Mouse (Mus musculus) gastrocnemius, adult 2 months (tissue): ENCODE results near the gene Lmtk2. TPM values are rescaled to one million over a fixed set of nuclear protein-coding genes. Genes with fewer than 3 reads are reported as not detected.

Experiments
- DNase-seq: peaks from one replicate; pipeline ENCODE4 v3.0.0; 2022
- H3K27ac ChIP-seq: fragments of 200-600 bp; 2 replicates; pipeline ENCODE4 v1.8.1; 2022; ENCODE audit warnings: mild to moderate bottlenecking
- H3K4me3 ChIP-seq: fragments of 200-600 bp; 2 replicates; pipeline ENCODE4 v1.8.1; 2022; ENCODE audit warnings: mild to moderate bottlenecking, moderate library complexity
- CTCF ChIP-seq: fragments of 200-600 bp; IDR thresholded peaks from 2 replicates; pipeline ENCODE4 v1.8.1; 2022; ENCODE audit warnings: antibody characterized with exemption, mild to moderate bottlenecking, moderate library complexity
- intact Hi-C: fragments of 180-260 bp; cut with DNase I; formaldehyde crosslinking; loops from one replicate; pipeline ENCODE4 v1.15.1; 2025
- total RNA-seq, 2 experiments: library from RNA; stranded (reverse); gene quantifications; 2 replicates each; pipeline ENCODE4 v1.2.3; 2021

Gene Lmtk2
- total RNA-seq, 2 experiments from 2014 or later: 24.7 to 25.0 TPM

DNA sequence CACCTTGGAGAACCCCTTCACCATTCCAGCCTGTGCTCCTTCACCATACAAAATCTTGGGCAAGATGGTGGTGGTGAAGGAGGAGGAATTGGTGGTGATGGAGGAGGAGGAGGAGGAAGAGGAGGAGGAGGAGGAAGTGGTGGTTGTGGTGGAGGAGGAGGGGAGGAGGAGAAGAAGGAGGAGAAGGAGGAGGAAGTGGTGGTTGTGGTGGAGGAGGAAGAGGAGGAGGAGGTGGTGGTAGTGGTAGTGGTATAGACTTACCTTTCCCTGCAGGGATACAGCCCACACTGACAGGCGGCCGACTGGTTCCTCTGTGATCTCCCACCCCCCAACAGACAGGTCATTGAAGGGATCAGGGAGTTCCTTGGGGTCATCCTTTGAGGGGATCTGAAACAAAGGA is 115.8 kb downstream of the Lmtk2 start:
- intact Hi-C loops: loop anchor here (2.0 to 10.0 kb wide), 2 partner anchors 175 to 519 kb away; no protein-coding TSS in a partner anchor
- TF ChIP-seq CTCF: no peak
- no peak for DNase-seq
- no peak overlapping the region for H3K4me3 ChIP-seq
- H3K27ac ChIP-seq: no peak overlapping the region

- DNase-seq: no peak
- no peak for TF ChIP-seq CTCF
- intact Hi-C loops: loop anchor here (10.0 kb wide), 1 partner anchor 517 kb away; no protein-coding TSS in a partner anchor
- Histone ChIP-seq H3K27ac (no peak overlapping the region), H3K4me3 (no peak overlapping the region)
These were observed 117.8 kb downstream of the Lmtk2 start for GRCm38 (mm10) chr5:144218061-144218460.

DNA sequence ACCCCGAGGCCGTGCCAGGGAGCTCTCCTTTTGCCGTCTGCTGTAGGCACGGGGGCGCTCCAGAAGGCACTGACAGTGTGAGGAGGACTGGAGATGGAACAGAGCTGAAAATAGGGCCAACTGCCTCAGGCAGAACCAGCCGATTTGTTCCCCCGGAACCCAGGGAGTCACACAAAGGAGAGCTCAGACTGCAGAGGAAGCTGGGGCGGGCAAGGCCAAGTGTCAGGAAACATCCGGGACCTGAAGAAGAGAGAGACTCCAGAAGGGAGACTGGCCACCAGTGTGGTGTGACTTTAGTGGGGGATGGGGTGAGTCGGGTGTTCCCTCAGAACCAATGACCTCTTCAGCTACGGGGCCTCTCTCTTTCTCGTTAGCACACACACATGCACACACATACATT is 119.1 kb downstream of the Lmtk2 start:
- DNase-seq: no peak
- peak overlapping the region; percentile 25; the same call in 1 of the 2 replicates for H3K27ac ChIP-seq

GRCm38 (mm10) chr5:144219936-144220335 is 119.7 kb downstream of the Lmtk2 start:
- DNase-seq: no peak
- intact Hi-C loops: loop anchor here (10.0 kb wide), 2 partner anchors 515 to 1105 kb away; partner anchors contain the start of gene Rnf216
- H3K27ac ChIP-seq: peak overlapping the region; percentile 25; the same call in 1 of the 2 replicates
- no peak for TF ChIP-seq CTCF
- H3K4me3 ChIP-seq: no peak overlapping the region

More for the DNA sequence above, 119.1 kb downstream of the Lmtk2 start:
- H3K4me3 ChIP-seq: peak overlapping the region; percentile 9; the same call in 1 of the 2 replicates
- no peak for TF ChIP-seq CTCF
- intact Hi-C loops: loop anchor here (10.0 kb wide), 1 partner anchor 515 kb away; no protein-coding TSS in a partner anchor

GRCm38 (mm10) chr5:144221305-144221704 is 121.1 kb downstream of the Lmtk2 start:
- Histone ChIP-seq H3K4me3 (peak overlapping the region; percentile 96), H3K27ac (peak overlapping the region; percentile 92)
- no peak for DNase-seq
- intact Hi-C loops: loop anchor here (10.0 kb wide), 1 partner anchor 1107 kb away; the partner anchor contains the start of gene Rnf216
- no peak for TF ChIP-seq CTCF

GRCm38 (mm10) chr5:144222811-144223502 is 122.7 kb downstream of the Lmtk2 start:
- no peak for TF ChIP-seq CTCF
- Histone ChIP-seq H3K27ac (peak overlapping the region; percentile 92), H3K4me3 (peak overlapping the region; percentile 96)
- intact Hi-C loops: loop anchor here (2.0 to 10.0 kb wide), 2 partner anchors 32 to 1108 kb away; partner anchors contain the start of gene Rnf216
- peak; percentile 62 for DNase-seq

- Histone ChIP-seq H3K4me3 (peak within 1 kb of the TSS; percentile 96), H3K27ac (peak within 1 kb of the TSS; percentile 92)
- intact Hi-C loops: loop anchor here (2.0 to 10.0 kb wide), 2 partner anchors 31 to 1109 kb away; partner anchors contain the start of gene Rnf216
- no peak for TF ChIP-seq CTCF
- DNase-seq: peak; percentile 98
These were observed 123.2 kb downstream of the Lmtk2 start, which contains the start of gene Tecpr1 for GRCm38 (mm10) chr5:144223503-144223862. Tecpr1 (minus strand) TSS chr5:144223615.

DNA sequence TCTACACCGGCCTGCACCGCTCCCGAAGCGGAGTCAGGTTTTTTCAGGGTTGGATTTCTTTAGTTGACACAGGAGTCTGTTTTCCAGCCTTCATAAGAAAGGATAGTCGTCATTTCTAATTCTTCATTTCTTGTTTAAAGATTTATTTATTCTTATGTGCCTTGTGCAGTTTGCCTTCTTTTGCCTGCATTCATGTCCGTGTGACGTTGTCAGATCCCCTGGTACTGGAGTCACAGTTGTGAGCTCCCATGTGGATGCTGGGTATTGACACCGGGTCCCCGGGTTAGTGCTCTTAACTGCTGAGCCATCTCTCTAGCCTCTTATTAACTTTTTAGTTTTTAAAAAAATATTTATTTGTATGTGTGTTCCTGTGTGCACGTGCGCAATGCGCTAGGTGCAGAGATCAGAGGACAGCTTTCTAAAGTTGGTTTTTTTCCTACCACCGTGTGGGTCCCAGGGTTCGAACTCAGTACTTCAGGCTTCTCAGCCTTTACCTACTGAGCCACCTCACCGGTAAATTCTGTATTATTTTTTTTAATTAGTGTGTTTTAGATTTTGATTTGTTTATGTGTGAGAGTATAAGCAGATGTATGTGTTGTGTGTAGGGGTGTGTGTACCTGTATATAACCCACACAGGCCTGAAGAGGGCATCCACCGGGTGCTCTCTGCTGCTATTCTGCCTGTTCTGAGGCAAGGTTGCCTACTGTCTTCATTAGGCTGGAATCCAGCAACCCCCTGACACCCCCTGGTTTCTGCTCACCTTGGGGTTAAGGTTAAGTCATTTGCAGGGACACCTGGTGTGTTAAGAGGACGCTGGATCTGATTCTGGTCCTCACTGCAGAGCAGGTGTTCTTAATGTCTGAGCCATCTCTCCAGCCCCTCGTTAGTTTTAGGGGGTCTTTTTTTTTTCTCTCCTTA is 123.9 kb downstream of the Lmtk2 start:
- TF ChIP-seq CTCF: no peak
- Histone ChIP-seq H3K27ac (peak overlapping the region; percentile 92), H3K4me3 (peak overlapping the region; percentile 96)
- DNase-seq: no peak
- intact Hi-C loops: loop anchor here (2.0 to 10.0 kb wide), 2 partner anchors 31 to 1109 kb away; partner anchors contain the start of gene Rnf216

DNA sequence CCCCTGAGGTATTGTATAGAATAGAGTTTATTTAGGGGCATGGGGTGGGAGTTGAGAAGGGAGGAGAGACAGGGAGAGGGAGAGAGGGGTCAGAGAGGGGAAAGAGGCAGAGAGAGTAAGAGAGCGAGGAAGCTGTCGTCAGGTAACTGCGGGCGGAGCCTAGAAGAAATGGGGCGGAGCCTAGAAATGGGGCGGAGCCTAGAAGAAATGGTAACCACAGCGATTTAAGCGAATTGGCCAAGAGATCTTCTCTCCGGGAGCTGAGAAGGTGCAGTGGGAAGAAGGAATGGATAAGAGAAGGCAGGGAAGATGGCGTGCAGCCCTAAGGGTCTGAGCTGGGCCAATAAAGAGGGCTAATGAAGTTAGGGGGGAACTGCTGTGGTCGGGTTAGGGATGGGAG is 126.0 kb downstream of the Lmtk2 start:
- no peak for TF ChIP-seq CTCF
- H3K4me3 ChIP-seq: no peak overlapping the region
- intact Hi-C loops: loop anchor here (10.0 kb wide), 1 partner anchor 1111 kb away; the partner anchor contains the start of gene Rnf216
- no peak for DNase-seq
- no peak overlapping the region for H3K27ac ChIP-seq

DNA sequence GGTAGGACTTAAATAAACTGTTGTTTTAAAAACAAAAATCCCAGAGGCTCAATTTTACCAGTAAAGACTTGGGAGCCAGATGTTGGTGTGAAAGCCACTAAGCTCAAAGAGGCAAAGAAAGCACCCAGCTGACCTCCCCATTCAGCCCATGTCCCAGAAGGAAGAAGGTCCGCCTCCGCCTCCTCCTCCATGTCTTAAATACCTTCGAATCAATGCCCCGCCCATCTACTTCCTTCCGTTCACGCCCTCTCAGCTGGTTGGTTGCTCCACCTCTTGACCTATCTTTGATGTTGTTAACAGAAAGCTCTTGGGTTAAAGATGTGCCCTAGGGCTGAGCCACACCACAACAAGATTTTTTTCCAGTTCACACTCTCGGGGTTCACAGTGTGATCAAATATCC is 130.0 kb downstream of the Lmtk2 start:
- intact Hi-C loops: no loop called here
- H3K27ac ChIP-seq: no peak overlapping the region
- no peak for TF ChIP-seq CTCF
- no peak for DNase-seq
- H3K4me3 ChIP-seq: no peak overlapping the region

- TF ChIP-seq CTCF: peak; percentile 46
- H3K4me3 ChIP-seq: no peak overlapping the region
- intact Hi-C loops: no loop called here
- no peak for DNase-seq
- H3K27ac ChIP-seq: no peak overlapping the region
These were observed 131.2 kb downstream of the Lmtk2 start for GRCm38 (mm10) chr5:144231410-144231809.

DNA sequence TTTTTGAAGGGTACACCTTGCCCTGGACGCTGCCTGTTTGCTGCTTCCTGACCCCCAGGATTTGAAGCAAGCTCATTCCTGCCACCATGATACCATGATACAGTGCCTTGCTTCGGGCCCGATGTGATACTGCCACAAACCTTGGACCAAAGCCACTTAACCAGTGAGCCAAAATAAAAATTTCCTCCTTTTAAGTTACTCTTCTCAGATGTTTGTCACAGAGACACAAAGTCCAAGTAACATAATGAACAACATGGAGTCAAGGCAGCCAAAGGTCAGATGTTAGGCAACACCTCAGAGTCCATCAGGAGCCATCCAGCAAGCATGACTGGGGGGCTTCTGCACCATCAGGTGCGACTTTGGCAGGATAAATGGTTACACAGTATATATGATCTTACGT is 132.3 kb downstream of the Lmtk2 start:
- intact Hi-C loops: no loop called here
- TF ChIP-seq CTCF: no peak
- DNase-seq: no peak
- Histone ChIP-seq H3K27ac (no peak overlapping the region), H3K4me3 (no peak overlapping the region)
